Mouse (Mus musculus): ENCODE data around the gene 1700021F05Rik.

DNA sequence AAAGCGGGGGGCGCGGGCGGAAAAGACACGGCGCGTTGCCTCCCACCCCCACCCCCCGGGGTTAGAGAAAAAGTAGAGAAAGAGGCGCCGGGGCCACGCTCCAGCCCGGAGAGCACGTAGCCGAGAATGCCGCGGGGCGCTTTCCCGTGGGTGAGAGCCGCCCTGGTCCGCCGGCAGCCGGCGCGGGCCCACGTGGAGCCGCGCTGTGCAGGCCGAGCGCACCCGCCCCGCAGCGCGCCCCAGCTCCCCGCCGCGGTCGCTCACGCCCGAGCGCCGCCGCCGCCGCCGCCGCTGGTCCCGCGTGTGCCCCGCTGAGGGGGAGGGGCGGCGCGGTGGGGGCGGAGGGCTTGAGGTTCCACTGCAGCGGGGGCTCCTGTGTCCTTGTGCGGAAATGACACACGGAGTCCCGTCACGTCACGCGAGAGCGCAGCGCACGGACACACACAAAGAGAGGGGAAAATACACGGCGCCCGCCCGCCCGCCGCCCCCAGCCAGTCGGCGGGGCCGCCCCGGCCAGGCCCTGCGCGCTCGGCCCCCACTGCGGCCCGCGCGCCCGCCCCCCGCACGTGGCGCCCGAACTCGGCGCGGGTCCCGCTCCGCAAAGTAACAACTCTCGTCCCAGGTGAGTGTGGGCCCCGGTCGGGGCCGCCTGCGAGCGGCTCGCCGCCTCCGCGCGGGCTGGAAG is 61.9 kb downstream of the 1700021F05Rik start, which contains the start of gene Bend3:
- TF ChIP-seq POLR2A (IDR thresholded peaks at IDR 0.05; ENCODE audit: borderline replicate concordance, extremely low read depth, low read depth, low read length): no peak
- TF ChIP-seq CTCF (IDR thresholded peaks at IDR 0.05; ENCODE audit: insufficient read depth, low read length): no peak
